Mouse (Mus musculus) liver, embryonic 14.5 days (tissue): Measurements from ENCODE around the gene Cnpy2.

Experiments
- CTCF ChIP-seq: IDR thresholded peaks from 2 replicates; pipeline ENCODE4 v1.5.1; 2016; ENCODE audit warnings: antibody characterized with exemption, low read depth, control low read depth
- EP300 ChIP-seq: IDR thresholded peaks from 2 replicates; pipeline ENCODE4 v1.6.1; 2016; ENCODE audit warnings: antibody characterized with exemption, low read depth

GRCm38 (mm10) chr10:128297622-128298021 is 24.6 kb upstream of the Cnpy2 start:
- no peak for TF ChIP-seq CTCF
- no peak for TF ChIP-seq EP300
